Mouse (Mus musculus): ENCODE data around the gene Hrh2. TPM values are rescaled to one million over a fixed set of nuclear protein-coding genes. Genes with fewer than 3 reads are reported as not detected.
A peak's percentile ranks its signal among the peaks of the same experiment; 100 is the strongest.

Gene Hrh2
- polyA plus RNA-seq, 1 experiment from 2014 or later = not detected

- no peaks in the 10 kb centered on the region for H3K9me3 ChIP-seq
- H3K4me1 ChIP-seq = peaks cover 22% of the 10 kb centered on the region
- 0 out of 2 replicates have a peak, but pooled peaks have one; percentile 12 for ATAC-seq (ENCODE audit: insufficient number of reproducible peaks, insufficient read depth, low FRiP score, low TSS enrichment, low read depth)
- H3K27ac ChIP-seq = peak overlapping the region; percentile 66
- H3K4me3 ChIP-seq = no peak overlapping the region
- WGBS = 11% methylated on average over 4 of the region's 4 CpGs
- no peak overlapping the region for H3K9ac ChIP-seq
- no peaks in the 10 kb centered on the region for H3K36me3 ChIP-seq
- H3K4me2 ChIP-seq = 0 out of 2 replicates have a peak overlapping the region, but pooled peaks have one; percentile 9
- peaks cover 2% of the 10 kb centered on the region; the same call in 1 of the 2 replicates for H3K27me3 ChIP-seq
Observed at GRCm38 (mm10) chr13:54249007-54249406, 57.1 kb downstream of the Hrh2 start.

GRCm38 (mm10) chr13:54250346-54250745 lies 58.4 kb downstream of the Hrh2 start:
- WGBS = 43% methylated on average over 8 of the region's 8 CpGs

GRCm38 (mm10) chr13:54251541-54252225 lies 59.8 kb downstream of the Hrh2 start:
- H3K4me2 ChIP-seq = no peak overlapping the region
- peaks cover 7% of the 10 kb centered on the region; the same call in 1 of the 2 replicates for H3K27me3 ChIP-seq
- no peak overlapping the region for H3K4me3 ChIP-seq
- H3K9me3 ChIP-seq = no peaks in the 10 kb centered on the region
- no peak overlapping the region for H3K9ac ChIP-seq
- H3K36me3 ChIP-seq = no peaks in the 10 kb centered on the region
- H3K4me1 ChIP-seq = peaks cover 22% of the 10 kb centered on the region
- H3K27ac ChIP-seq = no peak overlapping the region
- no peak for ATAC-seq (ENCODE audit: insufficient number of reproducible peaks, insufficient read depth, low FRiP score, low TSS enrichment, low read depth)
- 77% methylated on average over 11 of the region's 11 CpGs for WGBS

More at GRCm38 (mm10) chr13:54250346-54250745, 58.4 kb downstream of the Hrh2 start:
- Histone ChIP-seq H3K27me3 (peaks cover 2% of the 10 kb centered on the region; the same call in 1 of the 2 replicates), H3K9me3 (no peaks in the 10 kb centered on the region), H3K4me1 (peaks cover 22% of the 10 kb centered on the region), H3K4me2 (no peak overlapping the region), H3K27ac (no peak overlapping the region), H3K4me3 (no peak overlapping the region), H3K9ac (no peak overlapping the region), H3K36me3 (no peaks in the 10 kb centered on the region)
- no peak for ATAC-seq (ENCODE audit: insufficient number of reproducible peaks, insufficient read depth, low FRiP score, low TSS enrichment, low read depth)

- ATAC-seq (ENCODE audit: insufficient number of reproducible peaks, insufficient read depth, low FRiP score, low TSS enrichment, low read depth) = no peak
- Histone ChIP-seq H3K27ac (no peak overlapping the region), H3K4me2 (no peak overlapping the region), H3K27me3 (0 out of 2 replicates have a peak, but pooled peaks cover 20% of the 10 kb centered on the region), H3K4me1 (no peaks in the 10 kb centered on the region), H3K4me3 (no peak overlapping the region), H3K36me3 (no peaks in the 10 kb centered on the region), H3K9me3 (no peaks in the 10 kb centered on the region), H3K9ac (no peak overlapping the region)
- 35% methylated on average over 10 of the region's 10 CpGs for WGBS
Observed at GRCm38 (mm10) chr13:54257580-54258223, 65.8 kb downstream of the Hrh2 start.

- ATAC-seq (ENCODE audit: insufficient number of reproducible peaks, insufficient read depth, low FRiP score, low TSS enrichment, low read depth) = no peak
- Histone ChIP-seq H3K27ac (no peak overlapping the region), H3K36me3 (no peaks in the 10 kb centered on the region), H3K9ac (no peak overlapping the region), H3K4me3 (no peak overlapping the region), H3K9me3 (no peaks in the 10 kb centered on the region), H3K27me3 (0 out of 2 replicates have a peak, but pooled peaks cover 20% of the 10 kb centered on the region), H3K4me2 (no peak overlapping the region), H3K4me1 (no peaks in the 10 kb centered on the region)
- 34% methylated on average over 8 of the region's 8 CpGs for WGBS
Observed at GRCm38 (mm10) chr13:54258231-54258743, 66.4 kb downstream of the Hrh2 start.

- 22% methylated on average over 8 of the region's 8 CpGs for WGBS
- Histone ChIP-seq H3K9me3 (no peaks in the 10 kb centered on the region), H3K27ac (no peak overlapping the region), H3K4me3 (no peak overlapping the region), H3K4me1 (no peaks in the 10 kb centered on the region), H3K9ac (no peak overlapping the region), H3K4me2 (no peak overlapping the region), H3K36me3 (no peaks in the 10 kb centered on the region), H3K27me3 (0 out of 2 replicates have a peak, but pooled peaks cover 20% of the 10 kb centered on the region)
- ATAC-seq (ENCODE audit: insufficient number of reproducible peaks, insufficient read depth, low FRiP score, low TSS enrichment, low read depth) = no peak
Observed at GRCm38 (mm10) chr13:54260318-54260717, 68.4 kb downstream of the Hrh2 start.

GRCm38 (mm10) chr13:54262741-54263510 lies 71.0 kb downstream of the Hrh2 start:
- Histone ChIP-seq H3K4me3 (no peak overlapping the region), H3K36me3 (no peaks in the 10 kb centered on the region), H3K4me2 (no peak overlapping the region), H3K4me1 (peaks cover 5% of the 10 kb centered on the region; the same call in 1 of the 2 replicates), H3K9me3 (no peaks in the 10 kb centered on the region), H3K27ac (no peak overlapping the region), H3K9ac (no peak overlapping the region), H3K27me3 (peaks cover 16% of the 10 kb centered on the region; the same call in 1 of the 2 replicates)
- 88% methylated on average over 15 of the region's 15 CpGs for WGBS
- ATAC-seq (ENCODE audit: insufficient number of reproducible peaks, insufficient read depth, low FRiP score, low TSS enrichment, low read depth) = no peak

GRCm38 (mm10) chr13:54263641-54264040 lies 71.7 kb downstream of the Hrh2 start:
- no peak overlapping the region for H3K27ac ChIP-seq
- no peak for ATAC-seq (ENCODE audit: insufficient number of reproducible peaks, insufficient read depth, low FRiP score, low TSS enrichment, low read depth)
- no peak overlapping the region for H3K9ac ChIP-seq
- H3K36me3 ChIP-seq = no peaks in the 10 kb centered on the region
- H3K27me3 ChIP-seq = peaks cover 13% of the 10 kb centered on the region; the same call in 1 of the 2 replicates
- H3K9me3 ChIP-seq = no peaks in the 10 kb centered on the region
- H3K4me2 ChIP-seq = no peak overlapping the region
- 81% methylated on average over 6 of the region's 6 CpGs for WGBS
- no peak overlapping the region for H3K4me3 ChIP-seq
- H3K4me1 ChIP-seq = peaks cover 5% of the 10 kb centered on the region; the same call in 1 of the 2 replicates

- peaks cover 6% of the 10 kb centered on the region; the same call in 1 of the 2 replicates for H3K27me3 ChIP-seq
- no peak for ATAC-seq (ENCODE audit: insufficient number of reproducible peaks, insufficient read depth, low FRiP score, low TSS enrichment, low read depth)
- peaks cover 5% of the 10 kb centered on the region; the same call in 1 of the 2 replicates for H3K4me1 ChIP-seq
- H3K4me3 ChIP-seq = no peak overlapping the region
- H3K36me3 ChIP-seq = no peaks in the 10 kb centered on the region
- no peak overlapping the region for H3K9ac ChIP-seq
- H3K27ac ChIP-seq = no peak overlapping the region
- H3K4me2 ChIP-seq = no peak overlapping the region
- H3K9me3 ChIP-seq = no peaks in the 10 kb centered on the region
- WGBS = 29% methylated on average over 9 of the region's 9 CpGs
Observed at GRCm38 (mm10) chr13:54266472-54266871, 74.5 kb downstream of the Hrh2 start.

- no peak overlapping the region for H3K4me3 ChIP-seq
- no peaks in the 10 kb centered on the region for H3K9me3 ChIP-seq
- ATAC-seq (ENCODE audit: insufficient number of reproducible peaks, insufficient read depth, low FRiP score, low TSS enrichment, low read depth) = no peak
- H3K36me3 ChIP-seq = no peaks in the 10 kb centered on the region
- H3K9ac ChIP-seq = no peak overlapping the region
- peaks cover 6% of the 10 kb centered on the region; the same call in 1 of the 2 replicates for H3K27me3 ChIP-seq
- no peak overlapping the region for H3K4me2 ChIP-seq
- peaks cover 5% of the 10 kb centered on the region; the same call in 1 of the 2 replicates for H3K4me1 ChIP-seq
- no peak overlapping the region for H3K27ac ChIP-seq
- WGBS = 78% methylated on average over 3 of the region's 3 CpGs
Observed at GRCm38 (mm10) chr13:54269087-54269486, 77.2 kb downstream of the Hrh2 start.

- no peaks in the 10 kb centered on the region for H3K9me3 ChIP-seq
- 81% methylated on average over 8 of the region's 8 CpGs for WGBS
Observed at GRCm38 (mm10) chr13:54269628-54270027, 77.7 kb downstream of the Hrh2 start.

More at GRCm38 (mm10) chr13:54269628-54270027, 77.7 kb downstream of the Hrh2 start:
- Histone ChIP-seq H3K9ac (no peak overlapping the region), H3K4me2 (no peak overlapping the region), H3K27ac (no peak overlapping the region), H3K4me3 (no peak overlapping the region), H3K36me3 (no peaks in the 10 kb centered on the region), H3K4me1 (peaks cover 5% of the 10 kb centered on the region; the same call in 1 of the 2 replicates), H3K27me3 (peaks cover 6% of the 10 kb centered on the region; the same call in 1 of the 2 replicates)
- ATAC-seq (ENCODE audit: insufficient number of reproducible peaks, insufficient read depth, low FRiP score, low TSS enrichment, low read depth) = no peak

Measured in embryonic facial prominence, embryonic 13.5 days (tissue).